Mouse (Mus musculus): ENCODE results near the gene Hhipl1.

DNA sequence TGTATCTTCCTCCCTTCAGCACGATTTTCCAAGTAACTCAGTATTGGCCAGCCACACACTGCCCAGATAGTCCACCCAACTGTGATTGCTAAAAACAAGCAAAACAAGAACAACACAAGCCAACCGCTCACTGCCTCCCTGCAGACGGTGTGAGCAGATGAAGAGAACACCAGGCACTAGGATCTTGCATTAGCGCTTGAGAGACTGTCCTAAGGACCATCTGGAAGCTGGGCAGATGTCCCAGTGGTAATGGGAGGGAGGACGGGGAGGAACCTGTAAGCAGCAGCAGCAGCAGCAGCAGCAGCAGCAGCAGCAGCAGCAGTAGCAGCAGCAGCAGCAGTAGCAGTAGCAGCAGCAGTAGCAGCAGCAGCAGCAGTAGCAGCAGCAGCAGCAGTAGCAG, 43.0 kb downstream of the Hhipl1 start:
- TF ChIP-seq CTCF (IDR thresholded peaks at IDR 0.05; ENCODE audit: control insufficient read depth, insufficient read depth, insufficient read length): no peak
- TF ChIP-seq MAX (IDR thresholded peaks at IDR 0.05): no peak
- TF ChIP-seq FOSL1 (IDR thresholded peaks at IDR 0.05; ENCODE audit: insufficient read depth, low read length, poor library complexity, severe bottlenecking): no peak
- TF ChIP-seq CEBPB (IDR thresholded peaks at IDR 0.05; ENCODE audit: low read depth): no peak
- TF ChIP-seq MYOD1 (IDR thresholded peaks at IDR 0.05; ENCODE audit: control insufficient read depth, insufficient read length, low read depth): no peak
- no peak for TF ChIP-seq USF1 (IDR thresholded peaks at IDR 0.05; ENCODE audit: low read depth)
